Mouse (Mus musculus): ENCODE measurements around the gene Adamts17.
A peak's percentile ranks its signal among the peaks of the same experiment; 100 is the strongest.

Gene Adamts17

DNA sequence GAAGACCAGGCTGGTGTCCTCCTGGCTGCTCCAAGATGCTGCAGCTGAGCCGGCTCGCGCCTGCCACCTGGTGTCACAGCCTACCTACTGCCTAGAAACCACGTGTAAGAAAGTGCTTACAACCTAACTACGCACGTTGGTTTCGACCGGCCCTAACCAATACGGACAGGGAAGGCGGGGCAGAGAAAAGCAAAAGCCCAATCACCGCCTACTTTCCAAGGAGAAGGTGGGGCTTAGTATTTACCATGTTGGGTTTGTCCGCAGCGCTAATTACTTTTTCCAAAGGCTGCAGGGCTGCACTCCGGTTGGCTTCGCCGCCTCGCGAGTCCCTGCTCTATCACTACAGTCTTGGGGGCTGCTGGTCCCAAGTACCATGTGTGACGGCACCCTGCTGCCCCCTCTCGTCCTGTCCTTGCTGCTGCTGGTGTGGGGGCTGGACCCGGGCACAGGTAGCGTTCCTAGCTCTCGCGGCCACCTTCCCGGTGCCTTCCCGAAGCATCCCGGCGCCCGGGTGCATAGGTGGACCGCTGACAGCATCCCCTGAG is at the start of gene Adamts17:
Adamts17 (plus strand) TSS at position 273 of the 545 bp plus-strand sequence.
- DNase-seq, result peak; percentile 98

DNA sequence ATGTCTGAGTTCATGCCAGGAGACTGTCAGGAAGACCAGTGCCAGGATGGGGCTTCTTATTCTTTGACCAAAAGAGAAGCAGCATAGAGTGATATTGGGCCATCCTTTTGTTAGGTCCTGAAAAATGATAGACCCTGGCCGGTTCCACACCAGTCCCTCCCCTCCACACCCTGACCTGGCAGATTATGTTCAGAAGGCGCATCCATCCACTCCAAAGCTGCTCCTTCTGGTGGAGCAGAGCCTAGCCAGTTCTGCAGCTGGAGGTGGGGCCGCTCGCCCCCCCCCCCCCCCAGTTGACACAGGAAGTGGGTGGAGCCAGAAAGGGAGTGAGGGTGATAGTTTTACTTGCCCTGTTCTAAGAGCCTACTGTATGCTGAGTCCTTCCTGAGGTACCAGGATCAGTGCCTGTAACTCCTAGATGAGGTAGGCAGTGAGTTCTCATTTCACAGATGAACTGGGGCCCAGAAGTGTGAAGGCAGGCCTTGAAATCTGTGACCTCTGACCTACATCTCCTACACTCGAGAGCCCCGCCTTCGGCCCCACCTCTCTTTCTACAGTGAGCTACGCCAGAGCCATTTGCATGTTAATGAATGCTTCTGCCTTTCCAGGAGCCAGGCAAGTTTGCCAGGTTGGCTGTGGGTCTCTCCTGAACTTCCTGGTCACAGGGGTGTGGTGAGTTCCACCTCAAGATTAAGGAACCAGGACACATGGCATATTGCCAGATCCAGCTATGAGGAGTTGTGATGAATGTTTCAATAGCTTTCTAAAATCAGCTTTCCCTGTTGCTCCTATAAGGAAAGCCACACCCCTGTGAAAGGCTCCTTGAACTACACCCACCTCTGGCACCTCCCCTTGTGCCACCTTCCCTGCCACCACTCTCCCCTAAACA is 49.4 kb upstream of the Adamts17 start:
- peak; percentile 12 for DNase-seq

DNA sequence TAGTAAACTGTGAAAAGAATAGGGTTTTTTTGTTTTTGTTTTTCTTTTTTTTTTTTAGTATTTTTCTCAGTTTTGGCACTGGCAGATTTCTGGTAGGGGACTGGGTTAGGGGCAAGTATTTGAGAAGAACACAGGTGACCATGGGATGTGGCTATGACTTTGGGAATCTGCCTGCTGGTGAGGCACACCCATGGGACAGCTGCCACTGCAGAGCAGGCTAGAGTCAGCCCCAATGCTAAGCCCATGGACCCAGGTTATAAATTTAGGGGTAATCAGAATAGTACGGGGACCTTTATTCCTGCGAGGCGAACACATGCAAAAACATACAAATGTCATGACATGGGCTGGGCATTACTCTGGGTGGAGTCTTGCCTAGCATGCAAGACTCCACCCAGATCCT is 48.5 kb upstream of the Adamts17 start:
- no peak for DNase-seq

GRCm38 (mm10) chr7:66796909-66797308 is 42.6 kb upstream of the Adamts17 start:
- no peak for DNase-seq

DNA sequence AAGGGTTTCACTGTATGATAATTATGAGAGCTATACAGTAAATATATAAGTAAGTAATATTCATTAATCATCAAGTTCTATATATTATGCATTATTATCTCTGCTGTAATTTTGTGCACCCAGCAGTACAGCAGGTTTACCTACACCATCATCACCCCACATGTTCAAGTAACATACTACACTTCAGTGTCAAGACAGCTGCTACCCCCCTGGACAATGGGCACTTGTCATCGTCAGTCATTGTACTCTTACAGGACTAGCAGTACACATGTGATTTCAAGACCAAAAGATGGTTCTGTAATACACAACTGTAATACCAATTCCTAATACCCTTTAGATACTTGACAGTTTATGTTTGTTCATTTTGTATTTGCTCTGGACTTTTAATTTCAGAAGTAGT is 42.2 kb upstream of the Adamts17 start:
- no peak for DNase-seq

GRCm38 (mm10) chr7:66798826-66799225 is 40.7 kb upstream of the Adamts17 start:
- no peak for DNase-seq

GRCm38 (mm10) chr7:66800784-66801183 is 38.8 kb upstream of the Adamts17 start:
- DNase-seq, result no peak

GRCm38 (mm10) chr7:66801785-66802184 is 37.8 kb upstream of the Adamts17 start:
- DNase-seq, result no peak

GRCm38 (mm10) chr7:66803798-66804197 is 35.7 kb upstream of the Adamts17 start:
- DNase-seq, result no peak

GRCm38 (mm10) chr7:66806801-66807200 is 32.7 kb upstream of the Adamts17 start:
- DNase-seq, result no peak

GRCm38 (mm10) chr7:66810436-66810835 is 29.1 kb upstream of the Adamts17 start:
- DNase-seq, result no peak

- no peak for DNase-seq
Measured at GRCm38 (mm10) chr7:66811294-66811693, 28.2 kb upstream of the Adamts17 start.

GRCm38 (mm10) chr7:66812289-66812688 is 27.2 kb upstream of the Adamts17 start:
- DNase-seq, result no peak

DNA sequence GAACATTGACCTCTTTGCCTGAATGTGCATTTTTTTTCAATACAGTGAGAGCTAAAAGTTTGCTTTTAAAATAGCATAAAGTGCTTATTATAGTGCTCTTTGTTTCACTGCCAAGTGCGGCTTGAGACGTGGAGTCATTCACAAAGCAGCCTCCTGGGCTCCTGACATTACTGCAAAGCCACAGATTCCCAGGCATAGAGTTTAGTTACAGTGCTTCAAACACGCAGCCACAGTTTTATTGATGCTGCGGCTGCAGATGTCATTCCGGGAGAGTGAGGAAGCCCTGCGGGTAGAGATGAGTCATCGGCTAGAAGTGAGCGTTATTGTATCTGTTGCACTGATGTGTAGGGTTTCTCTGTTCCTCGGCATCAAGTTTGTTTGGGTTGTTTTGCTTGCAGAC is 26.8 kb upstream of the Adamts17 start:
- DNase-seq, result no peak

DNA sequence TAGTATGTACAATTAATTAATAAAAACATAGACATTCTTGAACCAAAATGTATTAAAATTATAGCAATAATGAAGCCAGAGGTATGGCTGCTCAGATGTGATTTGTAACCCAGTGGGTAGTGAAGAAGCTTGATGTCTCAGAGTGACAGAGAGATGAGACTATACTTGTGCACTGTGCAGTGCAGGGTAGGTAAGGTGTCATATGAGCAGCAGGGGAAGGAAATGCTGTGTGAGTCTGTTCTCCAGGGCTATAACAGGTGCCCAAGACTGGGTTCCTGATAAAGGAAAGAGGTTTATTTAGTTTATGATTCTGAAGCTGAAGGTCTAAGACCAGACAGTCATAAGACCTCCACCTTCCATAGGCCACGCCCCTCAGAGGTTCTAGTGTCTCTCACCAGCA is 26.4 kb upstream of the Adamts17 start:
- DNase-seq, result no peak

- no peak for DNase-seq
Measured at GRCm38 (mm10) chr7:66815526-66815925, 24.0 kb upstream of the Adamts17 start.

DNA sequence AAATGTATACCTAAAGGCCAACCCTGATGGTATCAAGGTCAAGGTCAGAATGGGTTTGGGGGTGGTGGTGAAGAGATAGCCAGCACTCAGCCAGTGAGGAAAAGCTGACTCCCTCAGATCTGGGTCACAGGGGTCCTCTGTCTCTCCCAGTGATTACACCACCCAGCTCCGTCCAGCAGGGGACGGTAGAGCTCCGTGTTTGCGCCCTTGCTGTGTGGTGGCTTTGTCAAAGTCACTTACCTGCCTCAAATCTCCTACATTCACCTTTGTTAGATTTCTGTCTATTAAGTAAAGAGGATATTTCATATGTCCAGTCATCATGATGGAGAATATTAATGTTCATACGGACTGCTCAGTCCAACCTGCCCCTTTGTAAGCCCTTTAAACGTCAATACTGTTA is 19.5 kb upstream of the Adamts17 start:
- DNase-seq, result peak; percentile 66

DNA sequence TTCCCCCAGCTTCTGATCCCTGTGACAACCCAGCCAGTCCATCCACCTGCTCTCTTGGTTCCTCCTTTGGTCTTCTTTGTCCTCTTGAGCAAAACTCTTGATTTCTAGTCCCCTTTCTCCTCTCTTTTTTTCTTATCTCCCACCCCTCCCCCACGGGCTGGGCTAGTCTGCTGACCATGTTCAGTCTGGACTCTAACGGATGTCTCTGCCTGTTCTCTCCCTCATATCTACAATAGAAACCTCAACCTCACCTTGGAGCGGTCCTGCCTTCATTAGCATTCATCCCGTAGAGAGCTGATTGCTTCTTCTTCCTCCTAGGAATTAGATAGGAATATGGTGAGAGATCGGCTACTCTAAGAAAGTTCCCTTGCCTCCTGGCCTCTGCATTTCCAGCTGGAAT is 8.7 kb upstream of the Adamts17 start:
- DNase-seq, result no peak

DNA sequence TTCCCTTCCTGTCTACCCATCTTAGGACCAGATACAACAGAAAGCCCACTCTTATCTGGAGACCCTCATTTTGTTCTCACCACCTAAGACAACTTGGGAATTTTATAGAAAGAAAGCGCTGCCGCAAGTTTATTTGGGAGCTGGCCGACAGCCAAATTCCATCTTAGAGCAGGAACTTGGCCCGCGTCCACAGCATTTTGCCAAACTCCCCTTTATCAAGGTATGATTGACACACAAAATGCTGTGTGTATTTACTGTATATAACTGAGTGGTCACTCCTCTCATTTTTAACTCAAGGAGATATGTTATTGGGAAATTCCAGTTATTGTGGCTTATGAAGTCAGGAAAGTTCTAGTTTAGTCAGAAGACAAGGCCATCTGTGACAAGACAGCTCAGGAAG is 8.2 kb upstream of the Adamts17 start:
- no peak for DNase-seq

DNA sequence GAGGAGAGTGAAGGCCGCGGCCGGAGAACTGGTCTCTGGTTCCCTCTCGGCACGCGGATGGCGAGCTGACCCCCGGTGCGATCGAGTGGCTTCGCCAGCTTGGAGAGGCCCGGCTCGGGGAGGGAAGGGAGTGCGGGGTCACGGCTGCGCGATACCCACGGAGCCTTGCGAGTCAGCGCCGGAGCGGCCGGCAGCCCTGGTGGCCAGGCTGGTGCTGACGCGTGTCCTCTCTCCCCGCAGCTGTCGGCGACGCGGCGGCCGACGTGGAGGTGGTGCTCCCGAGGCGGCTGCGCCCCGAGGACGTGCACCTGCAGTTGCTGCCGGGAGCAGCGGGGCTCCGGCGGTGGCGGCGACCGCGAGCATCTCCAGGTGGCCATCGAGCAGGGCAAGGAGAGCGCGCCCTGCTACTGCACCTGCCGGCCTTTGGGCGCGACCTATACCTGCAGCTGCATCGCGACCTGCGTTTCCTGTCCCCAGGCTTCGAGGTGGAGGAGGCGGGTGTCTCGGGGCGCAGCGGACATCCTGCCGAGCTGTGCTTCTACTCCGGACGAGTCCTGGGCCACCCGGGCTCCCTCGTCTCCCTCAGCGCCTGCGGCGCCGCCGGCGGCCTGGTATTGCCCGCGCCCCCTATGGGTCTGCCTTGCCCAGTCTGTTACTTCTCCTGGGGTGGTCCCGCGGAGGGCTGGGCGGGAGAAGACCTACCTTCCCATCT is 629 bp downstream of the Adamts17 start:
- DNase-seq, result peak; percentile 70

DNA sequence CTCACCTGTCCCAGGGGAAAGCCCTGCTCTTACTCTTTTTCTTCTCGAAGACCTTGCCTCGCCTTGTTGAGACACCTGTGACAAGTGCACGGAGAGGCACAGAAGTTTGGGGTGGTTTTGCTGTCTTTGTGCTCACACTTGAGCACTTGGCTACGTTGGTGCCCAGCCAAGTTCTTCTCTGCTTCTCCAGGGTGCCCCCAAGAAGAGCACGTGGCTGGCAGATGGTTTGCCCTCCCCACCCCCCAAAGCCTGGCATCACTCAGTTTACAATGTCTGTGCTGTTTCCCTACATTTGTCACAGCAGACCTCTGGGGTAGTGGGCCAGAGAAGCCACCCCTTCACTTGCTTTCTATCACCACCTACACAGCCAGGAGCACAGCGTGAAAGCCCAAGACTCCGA is 1.6 kb downstream of the Adamts17 start:
- DNase-seq, result no peak

- DNase-seq, result peak; percentile 58
Measured at GRCm38 (mm10) chr7:66842021-66842420, 2.5 kb downstream of the Adamts17 start.

- DNase-seq, result no peak
Measured at GRCm38 (mm10) chr7:66843846-66844245, 4.3 kb downstream of the Adamts17 start.

DNA sequence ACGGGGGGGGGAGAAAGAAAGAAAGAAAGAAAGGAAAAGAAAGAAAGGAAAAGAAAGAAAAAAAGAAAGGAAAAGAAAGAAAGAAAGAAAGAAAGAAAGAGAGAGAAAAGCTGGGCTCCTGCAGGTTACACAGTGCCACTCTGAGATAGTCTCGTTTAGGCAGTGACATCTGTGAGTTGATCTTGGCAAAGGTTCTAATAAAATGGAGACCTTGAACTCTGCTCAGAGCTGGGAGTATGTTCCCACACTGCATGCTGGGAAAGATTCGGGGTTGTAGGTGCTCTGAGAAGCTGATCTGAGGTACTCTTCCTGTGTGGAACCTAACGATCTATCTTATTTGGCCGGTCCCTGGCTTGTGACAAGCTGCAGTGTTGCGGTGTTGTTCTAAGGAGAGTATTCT is 7.0 kb downstream of the Adamts17 start:
- DNase-seq, result no peak

Data from retina, postnatal 1 day (tissue).